Mouse (Mus musculus) left cerebral cortex, postnatal 4 days (tissue): ENCODE measurements around the gene Tmem151b. TPM values are rescaled to one million over a fixed set of nuclear protein-coding genes. Genes with fewer than 3 reads are reported as not detected.

Experiments used
- DNase-seq: peaks from one replicate; pipeline ENCODE4 v3.0.0-alpha.2; 2022
- intact Hi-C: fragments of 180-260 bp; cut with DNase I; formaldehyde crosslinking; loops from one replicate; pipeline ENCODE4 v1.15.1; 2025
- total RNA-seq, 2 experiments: library from RNA; stranded (reverse); gene quantifications; 2 replicates each; pipeline ENCODE4 v1.2.3; 2021

The Tmem151b gene
- total RNA-seq, 2 experiments from 2014 or later, result 90.3 to 92.2 TPM

GRCm38 (mm10) chr17:45566031-45566359 lies 16.5 kb upstream of the Tmem151b start:
- DNase-seq, result no peak
- intact Hi-C loops, result no loop called here

GRCm38 (mm10) chr17:45565103-45565502 lies 15.6 kb upstream of the Tmem151b start:
- no peak for DNase-seq
- intact Hi-C loops, result no loop called here

DNA sequence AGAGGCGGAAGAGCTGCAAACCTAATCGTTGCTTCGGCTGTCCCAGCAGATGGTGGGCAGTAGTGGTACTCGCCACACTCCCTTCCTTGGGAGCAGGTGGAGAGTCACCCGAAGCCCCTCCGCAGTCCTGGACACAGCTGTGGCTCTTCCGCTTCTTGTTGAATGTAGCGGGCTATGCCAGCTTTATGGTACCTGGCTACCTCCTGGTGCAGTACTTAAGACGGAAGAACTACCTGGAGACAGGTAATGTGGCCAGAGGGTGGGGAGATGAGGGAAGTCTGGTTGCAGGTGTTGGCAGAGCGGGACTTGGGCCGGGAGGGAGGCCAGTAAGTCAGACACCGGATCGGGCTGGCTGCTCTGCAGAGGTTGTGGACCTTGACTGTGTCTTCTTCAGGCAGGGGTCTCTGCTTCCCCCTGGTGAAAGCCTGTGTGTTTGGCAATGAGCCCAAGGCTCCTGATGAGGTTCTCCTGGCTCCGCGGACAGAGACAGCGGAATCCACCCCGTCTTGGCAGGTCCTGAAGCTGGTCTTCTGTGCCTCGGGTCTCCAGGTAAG lies 15.1 kb upstream of the Tmem151b start:
- peak; percentile 56 for DNase-seq
- intact Hi-C loops, result no loop called here

- peak; percentile 96 for DNase-seq
- intact Hi-C loops, result no loop called here
These were observed 14.4 kb upstream of the Tmem151b start, which contains the start of gene Slc35b2 for GRCm38 (mm10) chr17:45563655-45564530. Slc35b2 (plus strand) TSS chr17:45563874.

- intact Hi-C loops, result no loop called here
- DNase-seq, result no peak
These were observed 13.7 kb upstream of the Tmem151b start for GRCm38 (mm10) chr17:45563216-45563615.

DNA sequence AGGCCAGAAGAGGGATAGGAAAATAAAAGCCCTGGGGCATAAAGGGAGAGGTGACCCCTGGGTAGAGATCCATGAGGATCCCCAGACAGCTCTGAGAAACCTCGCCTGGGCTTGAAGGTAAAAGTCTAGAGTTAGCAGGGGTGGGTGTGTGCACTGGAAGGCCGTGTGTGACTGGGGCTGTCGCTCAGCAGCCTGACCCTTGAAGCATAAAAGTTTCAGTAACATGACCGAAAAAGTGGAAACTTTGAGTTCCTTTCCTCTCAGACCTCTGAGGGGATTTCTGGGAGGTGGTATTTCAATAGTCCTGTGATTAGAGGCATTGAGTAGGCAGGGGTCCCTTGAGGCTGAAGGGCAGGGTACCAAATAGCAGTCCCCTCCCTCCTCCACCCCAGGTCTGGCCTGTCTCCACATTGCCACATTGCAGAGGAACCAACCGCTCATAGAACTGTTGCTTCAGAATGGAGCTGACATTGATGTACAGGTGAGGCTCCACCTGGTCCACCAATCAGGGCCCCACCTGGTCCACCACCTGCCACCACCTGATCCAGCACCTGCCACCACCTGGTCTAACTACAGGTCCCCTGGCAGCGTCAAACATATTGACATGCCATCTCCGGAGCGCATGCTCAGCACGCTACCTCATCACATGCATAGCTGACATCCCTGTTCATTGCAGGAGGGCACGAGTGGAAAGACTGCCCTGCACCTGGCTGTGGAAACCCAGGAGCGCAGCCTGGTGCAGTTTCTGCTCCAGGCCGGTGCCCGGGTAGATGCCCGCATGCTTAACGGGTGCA lies 10.5 kb upstream of the Tmem151b start:
- no peak for DNase-seq
- intact Hi-C loops, result no loop called here

DNA sequence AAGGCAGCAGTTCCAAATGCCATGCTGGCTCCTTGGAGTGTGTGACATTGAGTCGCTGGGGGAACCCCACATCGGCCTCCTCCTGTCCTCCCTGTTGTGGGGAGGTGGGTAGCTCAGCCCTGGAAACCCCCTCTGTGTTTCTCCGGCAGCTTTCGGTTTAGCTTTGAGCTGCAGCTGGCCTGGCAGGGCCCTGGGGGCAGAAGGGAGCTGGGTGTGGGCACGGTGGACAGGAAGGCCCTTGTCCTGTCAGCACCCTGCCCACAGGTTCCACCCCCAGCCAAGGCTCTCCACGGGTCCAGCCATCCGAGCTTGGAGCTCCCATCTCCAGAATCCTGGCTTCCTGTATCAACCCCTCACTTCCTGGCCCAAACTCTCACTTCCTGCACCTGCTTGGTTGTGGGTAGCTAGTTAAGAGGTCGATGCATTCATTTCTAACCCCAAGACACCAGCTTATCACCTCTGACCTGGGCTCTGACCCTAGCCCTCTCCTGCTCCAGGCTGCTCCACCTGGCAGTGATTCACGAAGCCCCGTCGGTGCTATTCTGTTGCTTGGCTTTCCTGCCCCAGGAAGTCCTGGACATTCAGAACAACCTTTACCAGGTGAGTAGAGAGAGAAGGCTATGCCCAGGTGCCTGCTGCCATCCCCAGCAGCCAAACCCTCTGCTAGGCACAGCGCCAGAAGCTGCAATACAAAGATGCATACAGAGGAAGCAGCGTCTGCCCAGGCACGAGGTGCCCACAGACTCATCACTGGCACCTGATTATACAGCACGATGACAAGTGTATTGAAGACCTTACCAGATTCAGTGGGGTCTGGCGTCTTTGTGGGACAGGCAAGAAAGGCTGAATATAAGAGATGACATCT lies 8.8 kb upstream of the Tmem151b start:
- no peak for DNase-seq
- intact Hi-C loops, result no loop called here

- intact Hi-C loops, result no loop called here
- no peak for DNase-seq
These were observed 7.9 kb upstream of the Tmem151b start for GRCm38 (mm10) chr17:45557246-45557824.

GRCm38 (mm10) chr17:45556514-45557245 lies 7.2 kb upstream of the Tmem151b start:
- no peak for DNase-seq
- intact Hi-C loops, result no loop called here

DNA sequence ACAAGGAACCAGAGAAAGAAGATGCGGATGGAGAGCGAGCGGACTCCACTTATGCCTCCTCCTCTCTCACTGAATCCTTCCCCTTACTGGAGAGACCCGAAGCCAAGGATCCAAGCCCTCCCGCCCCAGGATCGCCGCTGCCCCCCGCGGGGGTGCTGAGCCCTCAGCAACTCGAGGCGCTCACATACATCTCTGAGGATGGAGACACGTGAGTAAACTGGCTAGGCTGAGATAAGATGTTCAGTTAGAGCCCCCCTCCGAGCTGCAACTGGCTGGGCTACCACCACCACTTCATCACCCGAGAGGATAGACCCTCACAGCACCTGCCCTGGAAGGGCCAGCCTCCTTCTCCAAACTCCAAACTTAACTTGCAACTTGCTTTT lies 6.6 kb upstream of the Tmem151b start:
- intact Hi-C loops, result no loop called here
- no peak for DNase-seq

DNA sequence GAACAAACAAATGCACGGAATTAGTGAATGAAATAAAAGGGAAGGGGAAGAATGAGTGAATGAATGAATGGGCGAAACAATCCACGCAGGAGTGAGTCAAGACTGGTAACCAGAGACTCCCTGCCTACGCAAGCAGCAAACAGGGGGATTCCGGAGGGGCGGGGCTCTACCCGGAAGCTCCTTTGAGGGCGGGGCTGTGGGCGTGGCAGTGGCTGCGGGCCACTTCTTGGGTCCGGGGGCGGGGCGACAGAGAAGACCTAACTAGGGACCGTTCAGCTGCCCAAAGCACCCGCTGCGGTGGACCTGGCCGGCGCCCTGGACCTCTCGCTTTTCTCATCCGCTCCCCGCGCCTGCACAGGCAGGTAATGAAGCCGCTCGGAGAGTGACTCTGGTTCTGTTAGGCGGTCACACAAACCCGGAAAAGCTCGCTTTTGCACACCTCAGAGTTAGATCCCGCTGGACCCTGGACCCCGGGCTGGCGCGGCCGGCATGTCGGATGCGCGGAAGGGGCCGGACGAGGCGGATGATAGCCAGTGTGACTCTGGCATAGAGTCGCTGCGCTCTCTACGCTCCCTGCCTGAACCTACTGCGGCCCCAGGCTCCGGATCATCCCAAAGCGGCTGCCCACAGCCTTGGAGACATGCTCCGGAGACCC lies 6.1 kb upstream of the Tmem151b start, which contains the start of gene Nfkbie:
Nfkbie (plus strand) TSS at position 252 of the 655 bp plus-strand sequence.
- intact Hi-C loops, result no loop called here

GRCm38 (mm10) chr17:45554420-45554819 lies 4.9 kb upstream of the Tmem151b start:
- intact Hi-C loops, result loop anchor here (5.0 kb wide), 1 partner anchor 37 kb away; no protein-coding TSS in a partner anchor
- no peak for DNase-seq

More for the DNA sequence above, 6.1 kb upstream of the Tmem151b start, which contains the start of gene Nfkbie:
- peak; percentile 97 for DNase-seq

- no peak for DNase-seq
- intact Hi-C loops, result loop anchor here (5.0 kb wide), 1 partner anchor 36 kb away; no protein-coding TSS in a partner anchor
These were observed 3.6 kb upstream of the Tmem151b start for GRCm38 (mm10) chr17:45553065-45553464.

GRCm38 (mm10) chr17:45551816-45552451 lies 2.5 kb upstream of the Tmem151b start:
- intact Hi-C loops, result loop anchor here (2.0 to 5.0 kb wide), 2 partner anchors 35 to 73 kb away; no protein-coding TSS in a partner anchor
- DNase-seq, result peak; percentile 82

DNA sequence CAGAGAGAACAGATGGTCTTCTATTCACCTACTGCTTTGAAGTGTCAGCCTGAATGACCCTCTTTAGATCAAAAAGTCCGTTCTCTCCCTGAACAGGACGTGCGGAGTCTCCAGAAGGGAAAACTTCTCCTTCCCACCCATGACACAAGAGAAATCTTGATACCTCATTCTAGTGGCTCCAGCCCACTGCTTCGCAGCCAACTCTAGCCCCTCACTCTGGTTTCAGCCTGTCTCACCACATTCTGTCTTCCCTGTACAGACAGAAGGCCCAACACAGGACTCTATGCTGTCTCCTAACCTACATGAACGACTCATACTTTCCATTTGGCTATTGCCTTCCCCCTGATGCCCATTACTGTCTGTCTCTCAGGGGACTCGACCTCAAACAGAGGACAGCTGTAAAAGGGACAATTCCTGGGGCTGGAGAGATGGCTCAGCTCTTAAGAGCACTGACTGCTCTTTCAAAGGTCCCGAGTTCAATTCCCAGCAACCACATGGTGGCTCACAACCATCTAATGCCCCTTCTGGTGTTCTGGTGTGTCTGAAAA lies 1.8 kb upstream of the Tmem151b start:
- intact Hi-C loops, result loop anchor here (2.0 to 5.0 kb wide), 2 partner anchors 34 to 73 kb away; no protein-coding TSS in a partner anchor
- no peak for DNase-seq

- no peak for DNase-seq
- intact Hi-C loops, result loop anchor here (2.0 to 5.0 kb wide), 2 partner anchors 33 to 71 kb away; no protein-coding TSS in a partner anchor
These were observed 776 bp upstream of the Tmem151b start for GRCm38 (mm10) chr17:45550253-45550652.
